Comparison of ENCODE assay signal across 8 mouse cellular contexts in genomic region chr10:127619941-127620405, GRCm38 (mm10). TPM values are rescaled to one million over a fixed set of nuclear protein-coding genes. Genes with fewer than 3 reads are reported as not detected.
DNase-seq lines count a peak whose midpoint lies in the region; TF ChIP-seq lines count a peak whose summit lies in the region.

No protein-coding gene starts in this region.

- H3K9ac ChIP-seq in liver, adult 2 months (ENCODE audit: low read depth, low read length): peak overlapping the region; percentile 97

- peak; percentile 52 to 61 for DNase-seq in layer of hippocampus, postnatal 10 days (ENCODE audit: low spot score in 2 of 2)
- no peak for DNase-seq in layer of hippocampus, adult 18-20 months (ENCODE audit: low spot score in 2 of 2)
- peak; percentile 62 to 65 for DNase-seq in cerebellum, postnatal 25 days
- peak; percentile 38 to 51 for DNase-seq in gastrocnemius, postnatal 4 days (ENCODE audit: low spot score in 2 of 2)
- peak; percentile 66 for DNase-seq in liver, adult 2 months (ENCODE audit: extremely low read depth, low read depth, low spot score)
- DNase-seq in retina, embryonic 14.5 days (ENCODE audit: low spot score): peak; percentile 57
- DNase-seq in c-Kit-positive CD71-positive TER-119-positive erythroid progenitor cells, embryonic 14.5 days (ENCODE audit: low spot score): no peak
- no peak for DNase-seq in right cerebral cortex, postnatal 36 days (ENCODE audit: low spot score in 2 of 2)

- no peaks in the 10 kb centered on the region for H3K36me3 ChIP-seq in liver, adult 2 months (ENCODE audit: control insufficient read depth, insufficient read depth, low read length)

- H3K4me1 ChIP-seq in liver, adult 2 months (ENCODE audit: control insufficient read depth, insufficient read depth, low read length): peaks cover 22% of the 10 kb centered on the region

- peak overlapping the region; percentile 80 for H3K4me3 ChIP-seq in liver, adult 2 months (ENCODE audit: insufficient read depth, low read depth, low read length)

- TF ChIP-seq CTCF in liver, adult 2 months (IDR thresholded peaks at IDR 0.05; ENCODE audit: low read depth, low read length): no peak

- WGBS in liver, adult 2 months: 7% methylated on average over 12 of the region's 12 CpGs

- peak overlapping the region; percentile 98 for H3K27ac ChIP-seq in liver, adult 2 months (replicated peaks; ENCODE audit: insufficient read depth, low read depth, low read length)

- H3K79me2 ChIP-seq in liver, adult 2 months (ENCODE audit: control insufficient read depth, insufficient read depth, low read length): peaks cover 24% of the 10 kb centered on the region; the same call in 1 of the 2 replicates

- no peaks in the 10 kb centered on the region for H3K27me3 ChIP-seq in liver, adult 2 months (ENCODE audit: control insufficient read depth, insufficient read depth, low read length)

- TF ChIP-seq POLR2A in liver, adult 2 months (IDR thresholded peaks at IDR 0.05; ENCODE audit: extremely low read depth, insufficient read depth, low read length): no peak

RNA-seq across cellular contexts. Expression of gene Lrp1, which starts 1.0 kb away (rescaled TPM):
- total RNA-seq in layer of hippocampus, postnatal 10 days (2021): 100 to 1,000 TPM; 263 to 291 TPM
- 100 to 1,000 TPM; 284 to 294 TPM for total RNA-seq in layer of hippocampus, adult 18-20 months (2021)
- 100 to 1,000 TPM; 184 to 193 TPM for total RNA-seq in gastrocnemius, postnatal 4 days (2021)
- total RNA-seq in liver, adult 2 months (2014; rRNA removed): 193 and 278 TPM in 2 replicates
- polyA plus RNA-seq in liver, adult 2 months (2012; rRNA removed): 354 and 373 TPM in 2 replicates

RNA-seq across cellular contexts. Expression of gene Stat6, which starts 22.8 kb away (rescaled TPM):
- 1 to 10 TPM; 6.9 to 7.1 TPM for total RNA-seq in layer of hippocampus, postnatal 10 days (2021)
- total RNA-seq in layer of hippocampus, adult 18-20 months (2021): 1 to 10 TPM; 5.7 to 7.3 TPM
- total RNA-seq in gastrocnemius, postnatal 4 days (2021): 10 to 100 TPM; 25.9 to 27.0 TPM
- total RNA-seq in liver, adult 2 months (2014; rRNA removed): 27.7 and 29.1 TPM in 2 replicates
- 29.4 and 44.7 TPM in 2 replicates for polyA plus RNA-seq in liver, adult 2 months (2012; rRNA removed)

RNA-seq across cellular contexts. Expression of gene Nemp1, which starts 46.7 kb away (rescaled TPM):
- 1 to 10 TPM; 4.0 to 5.5 TPM for total RNA-seq in layer of hippocampus, postnatal 10 days (2021)
- 1 to 10 TPM; 6.6 to 6.7 TPM for total RNA-seq in layer of hippocampus, adult 18-20 months (2021)
- total RNA-seq in gastrocnemius, postnatal 4 days (2021): 1 to 10 TPM; 6.0 to 7.3 TPM
- 5.5 and 6.3 TPM in 2 replicates for total RNA-seq in liver, adult 2 months (2014; rRNA removed)
- polyA plus RNA-seq in liver, adult 2 months (2012; rRNA removed): 2.0 and 2.7 TPM in 2 replicates

RNA-seq across cellular contexts. Expression of gene Nab2, which starts 48.4 kb away (rescaled TPM):
- total RNA-seq in layer of hippocampus, postnatal 10 days (2021): 10 to 100 TPM; 32.3 to 36.2 TPM
- 10 to 100 TPM; 54.8 to 55.6 TPM for total RNA-seq in layer of hippocampus, adult 18-20 months (2021)
- 10 to 100 TPM; 14.5 to 14.8 TPM for total RNA-seq in gastrocnemius, postnatal 4 days (2021)
- total RNA-seq in liver, adult 2 months (2014; rRNA removed): 8.9 and 13.4 TPM in 2 replicates
- polyA plus RNA-seq in liver, adult 2 months (2012; rRNA removed): 16.0 and 16.6 TPM in 2 replicates

Comparison
In these comparisons a context has a peak if more than half of its experiments do, and no peak if none do; other contexts are left out.
1. DNase-seq: peak in layer of hippocampus, postnatal 10 days (2 of 2), cerebellum, postnatal 25 days (2 of 2), gastrocnemius, postnatal 4 days (2 of 2), liver, adult 2 months (single experiment) and retina, embryonic 14.5 days (single experiment); none in layer of hippocampus, adult 18-20 months (0 of 2), c-Kit-positive CD71-positive TER-119-positive erythroid progenitor cells, embryonic 14.5 days (single experiment) and right cerebral cortex, postnatal 36 days (0 of 2).